Mouse (Mus musculus) duodenum, adult 2 months (tissue): Measurements from ENCODE around the gene Olfr695. TPM values are rescaled to one million over a fixed set of nuclear protein-coding genes. Genes with fewer than 3 reads are reported as not detected.

Source experiments
- polyA plus RNA-seq: library from polyadenylated mRNA; depleted of rRNA; stranded (reverse); fragments of >200 nt; gene quantifications from 2 replicates; pipeline ENCODE4 v1.2.3, GENCODE M21; 2012; ENCODE audit warnings: low replicate concordance; rRNA removed

The Olfr695 gene
- polyA plus RNA-seq: not detected in 2 replicates

GRCm38 (mm10) chr7:106716296-106716695, at the start of gene Olfr695:
Olfr695 (minus strand) TSS chr7:106716396.

GRCm38 (mm10) chr7:106755297-106755696, 39.1 kb upstream of the Olfr695 start, which contains the start of gene Olfr698:
Olfr698 (minus strand) TSS chr7:106755397.

GRCm38 (mm10) chr7:106742343-106742742, 26.1 kb upstream of the Olfr695 start, which contains the start of gene Olfr697:
Olfr697 (minus strand) TSS chr7:106742443.

GRCm38 (mm10) chr7:106691714-106692113, 24.5 kb downstream of the Olfr695 start, which contains the start of gene Olfr694:
Olfr694 (minus strand) TSS chr7:106691814.

GRCm38 (mm10) chr7:106680484-106680883, 35.7 kb downstream of the Olfr695 start, which contains the start of gene Olfr693:
Olfr693 (minus strand) TSS chr7:106680584.

Other genes starting within 250 kb of the Olfr695 start
- not detected in 2 replicates for gene Olfr693, start 35.8 kb downstream of the Olfr695 start, polyA plus RNA-seq
- gene Olfr694, start 24.6 kb downstream of the Olfr695 start, polyA plus RNA-seq: not detected in 2 replicates
- gene Olfr697, start 26.0 kb upstream of the Olfr695 start, polyA plus RNA-seq: not detected in 2 replicates
- gene Olfr698, start 39.0 kb upstream of the Olfr695 start, polyA plus RNA-seq: not detected in 2 replicates
- gene Olfr699, start 76.8 kb upstream of the Olfr695 start, polyA plus RNA-seq: not detected in 2 replicates
- not detected in 2 replicates for gene Olfr700, start 92.4 kb upstream of the Olfr695 start, polyA plus RNA-seq
- gene Olfr701, start 97.7 kb upstream of the Olfr695 start, polyA plus RNA-seq: not detected in 2 replicates
- not detected in 2 replicates for gene Olfr702, start 117.5 kb upstream of the Olfr695 start, polyA plus RNA-seq
- gene Olfr703, start 127.0 kb upstream of the Olfr695 start, polyA plus RNA-seq: not detected in 2 replicates
- gene Olfr704, start 146.8 kb upstream of the Olfr695 start, polyA plus RNA-seq: not detected in 2 replicates
- not detected in 2 replicates for gene Olfr705, start 160.5 kb upstream of the Olfr695 start, polyA plus RNA-seq
- gene Olfr706, start 171.8 kb upstream of the Olfr695 start, polyA plus RNA-seq: not detected in 2 replicates
- not detected in 2 replicates for gene Olfr707, start 184.8 kb upstream of the Olfr695 start, polyA plus RNA-seq
- not detected in 2 replicates for gene Olfr1532-ps1, start 191.6 kb upstream of the Olfr695 start, polyA plus RNA-seq
- not detected in 2 replicates for gene Olfr709-ps1, start 215.8 kb upstream of the Olfr695 start, polyA plus RNA-seq
- gene Olfr710, start 231.9 kb upstream of the Olfr695 start, polyA plus RNA-seq: not detected in 2 replicates
- gene Olfr6, start 247.5 kb upstream of the Olfr695 start, polyA plus RNA-seq: not detected in 2 replicates